Mouse (Mus musculus): ENCODE results near the gene Amt. TPM values are rescaled to one million over a fixed set of nuclear protein-coding genes. Genes with fewer than 3 reads are reported as not detected.

Gene Amt
- polyA plus RNA-seq, 1 experiment, result 84.2 TPM

- peaks cover 1% of the 10 kb centered on the region; the same call in 1 of the 2 replicates for H3K36me3 ChIP-seq (ENCODE audit: control insufficient read depth, insufficient read depth, low read length)
- H3K27ac ChIP-seq (ENCODE audit: insufficient read depth, low read depth, low read length), result no peak overlapping the region
- no peak for TF ChIP-seq POLR2A (IDR thresholded peaks at IDR 0.05; ENCODE audit: low read depth, low read length)
- TF ChIP-seq CTCF (conservative IDR thresholded peaks at IDR 0.05; ENCODE audit: insufficient read depth, insufficient read length, low read depth, low read length), result no peak
- no peaks in the 10 kb centered on the region for H3K27me3 ChIP-seq (replicated peaks; ENCODE audit: control insufficient read depth, insufficient read depth, low read length)
- 88% methylated on average over 4 of the region's 4 CpGs for WGBS
- peaks cover 26% of the 10 kb centered on the region; the same call in 1 of the 2 replicates for H3K4me1 ChIP-seq (ENCODE audit: control insufficient read depth, insufficient read depth, low read length)
- no peak overlapping the region for H3K4me3 ChIP-seq (ENCODE audit: insufficient read depth, low read depth, low read length)
- peak; percentile 18 for DNase-seq
These were observed 47.8 kb downstream of the Amt start for GRCm38 (mm10) chr9:108344471-108344870.

GRCm38 (mm10) chr9:108347024-108347423, 50.4 kb downstream of the Amt start:
- peak overlapping the region; percentile 87 for H3K4me3 ChIP-seq (ENCODE audit: insufficient read depth, low read depth, low read length)
- WGBS, result 2% methylated on average over 11 of the region's 11 CpGs
- H3K4me1 ChIP-seq (ENCODE audit: control insufficient read depth, insufficient read depth, low read length), result peaks cover 18% of the 10 kb centered on the region; the same call in 1 of the 2 replicates
- H3K27ac ChIP-seq (ENCODE audit: insufficient read depth, low read depth, low read length), result peak overlapping the region; percentile 91
- no peaks in the 10 kb centered on the region for H3K36me3 ChIP-seq (ENCODE audit: control insufficient read depth, insufficient read depth, low read length)
- TF ChIP-seq CTCF (conservative IDR thresholded peaks at IDR 0.05; ENCODE audit: insufficient read depth, insufficient read length, low read depth, low read length) (no peak), POLR2A (IDR thresholded peaks at IDR 0.05; ENCODE audit: low read depth, low read length) (no peak)
- no peak for DNase-seq
- H3K27me3 ChIP-seq (replicated peaks; ENCODE audit: control insufficient read depth, insufficient read depth, low read length), result no peaks in the 10 kb centered on the region

GRCm38 (mm10) chr9:108347540-108348289, 51.1 kb downstream of the Amt start, which contains the start of gene Usp4:
Gene Usp4 (plus strand): TSS chr9:108347853.
- under 1% methylated on average over 75 of the region's 75 CpGs for WGBS
- H3K36me3 ChIP-seq (ENCODE audit: control insufficient read depth, insufficient read depth, low read length), result 0 out of 2 replicates have a peak, but pooled peaks cover under 1% of the 10 kb centered on the region
- peaks cover 18% of the 10 kb centered on the region; the same call in 1 of the 2 replicates for H3K4me1 ChIP-seq (ENCODE audit: control insufficient read depth, insufficient read depth, low read length)
- H3K27me3 ChIP-seq (replicated peaks; ENCODE audit: control insufficient read depth, insufficient read depth, low read length), result no peaks in the 10 kb centered on the region
- peak; percentile 94 for DNase-seq
- peak within 1 kb of the TSS; percentile 91 for H3K27ac ChIP-seq (ENCODE audit: insufficient read depth, low read depth, low read length)
- H3K4me3 ChIP-seq (ENCODE audit: insufficient read depth, low read depth, low read length), result peak within 1 kb of the TSS; percentile 87
- TF ChIP-seq CTCF (conservative IDR thresholded peaks at IDR 0.05; ENCODE audit: insufficient read depth, insufficient read length, low read depth, low read length), result no peak
- TF ChIP-seq POLR2A (IDR thresholded peaks at IDR 0.05; ENCODE audit: low read depth, low read length), result peak; percentile 66

GRCm38 (mm10) chr9:108348290-108348680, 51.6 kb downstream of the Amt start:
- peak overlapping the region; percentile 87 for H3K4me3 ChIP-seq (ENCODE audit: insufficient read depth, low read depth, low read length)
- H3K36me3 ChIP-seq (ENCODE audit: control insufficient read depth, insufficient read depth, low read length), result peaks cover 3% of the 10 kb centered on the region; the same call in 1 of the 2 replicates
- under 1% methylated on average over 14 of the region's 14 CpGs for WGBS
- peaks cover 15% of the 10 kb centered on the region; the same call in 1 of the 2 replicates for H3K4me1 ChIP-seq (ENCODE audit: control insufficient read depth, insufficient read depth, low read length)
- no peaks in the 10 kb centered on the region for H3K27me3 ChIP-seq (replicated peaks; ENCODE audit: control insufficient read depth, insufficient read depth, low read length)
- H3K27ac ChIP-seq (ENCODE audit: insufficient read depth, low read depth, low read length), result no peak overlapping the region
- peak; percentile 27 for DNase-seq
- TF ChIP-seq CTCF (conservative IDR thresholded peaks at IDR 0.05; ENCODE audit: insufficient read depth, insufficient read length, low read depth, low read length) (no peak), POLR2A (IDR thresholded peaks at IDR 0.05; ENCODE audit: low read depth, low read length) (no peak)

- no peak overlapping the region for H3K27ac ChIP-seq (ENCODE audit: insufficient read depth, low read depth, low read length)
- DNase-seq, result no peak
- TF ChIP-seq POLR2A (IDR thresholded peaks at IDR 0.05; ENCODE audit: low read depth, low read length), result no peak
- no peak for TF ChIP-seq CTCF (conservative IDR thresholded peaks at IDR 0.05; ENCODE audit: insufficient read depth, insufficient read length, low read depth, low read length)
- WGBS, result 89% methylated on average over 4 of the region's 4 CpGs
- no peaks in the 10 kb centered on the region for H3K27me3 ChIP-seq (replicated peaks; ENCODE audit: control insufficient read depth, insufficient read depth, low read length)
- H3K4me1 ChIP-seq (ENCODE audit: control insufficient read depth, insufficient read depth, low read length), result peaks cover 5% of the 10 kb centered on the region; the same call in 1 of the 2 replicates
- H3K4me3 ChIP-seq (ENCODE audit: insufficient read depth, low read depth, low read length), result no peak overlapping the region
- peaks cover 4% of the 10 kb centered on the region; the same call in 1 of the 2 replicates for H3K36me3 ChIP-seq (ENCODE audit: control insufficient read depth, insufficient read depth, low read length)
These were observed 53.1 kb downstream of the Amt start for GRCm38 (mm10) chr9:108349727-108350126.

Other genes starting within 250 kb of the Amt start
- 14.0 and 16.0 TPM in 2 replicates for gene Gmppb, start 247.6 kb upstream of the Amt start, polyA plus RNA-seq (2012; rRNA removed)
- gene Amigo3, start 243.7 kb upstream of the Amt start, polyA plus RNA-seq (2012; rRNA removed), result 1.2 and 1.3 TPM in 2 replicates
- gene Mst1, start 216.4 kb upstream of the Amt start, polyA plus RNA-seq (2012; rRNA removed), result 0.31 and 0.39 TPM in 2 replicates
- gene Rnf123, start 213.5 kb upstream of the Amt start, polyA plus RNA-seq (2012; rRNA removed), result 92.1 and 106 TPM in 2 replicates
- gene Apeh, start 202.2 kb upstream of the Amt start, polyA plus RNA-seq (2012; rRNA removed), result 299 and 327 TPM in 2 replicates
- 0.15 and 0.17 TPM in 2 replicates for gene Bsn, start 106.5 kb upstream of the Amt start, polyA plus RNA-seq (2012; rRNA removed)
- 66.8 and 67.2 TPM in 2 replicates for gene Dag1, start 32.9 kb upstream of the Amt start, polyA plus RNA-seq (2012; rRNA removed)
- gene Nicn1, start 6.4 kb upstream of the Amt start, polyA plus RNA-seq (2012; rRNA removed), result 38.9 and 39.3 TPM in 2 replicates
- 125 and 179 TPM in 2 replicates for gene Rhoa, start 9.3 kb downstream of the Amt start, polyA plus RNA-seq (2012; rRNA removed)
- gene Tcta, start 9.3 kb downstream of the Amt start, polyA plus RNA-seq (2012; rRNA removed), result 53.0 and 55.3 TPM in 2 replicates
- 5,487 and 5,501 TPM in 2 replicates for gene Gpx1, start 42.0 kb downstream of the Amt start, polyA plus RNA-seq (2012; rRNA removed)
- 68.6 and 74.1 TPM in 2 replicates for gene Usp4, start 51.0 kb downstream of the Amt start, polyA plus RNA-seq (2012; rRNA removed)
- 0.22 and 0.50 TPM in 2 replicates for gene 1700102P08Rik, start 96.0 kb downstream of the Amt start, polyA plus RNA-seq (2012; rRNA removed)
- gene Ccdc36, start 131.6 kb downstream of the Amt start, polyA plus RNA-seq (2012; rRNA removed), result not detected in 2 replicates
- gene BC048562, start 139.6 kb downstream of the Amt start, polyA plus RNA-seq (2012; rRNA removed), result not detected in 2 replicates
- 26.0 and 33.5 TPM in 2 replicates for gene Ccdc71, start 163.7 kb downstream of the Amt start, polyA plus RNA-seq (2012; rRNA removed)
- gene Klhdc8b, start 164.7 kb downstream of the Amt start, polyA plus RNA-seq (2012; rRNA removed), result 35.0 and 35.8 TPM in 2 replicates
- 80.4 and 89.1 TPM in 2 replicates for gene Lamb2, start 182.9 kb downstream of the Amt start, polyA plus RNA-seq (2012; rRNA removed)
- 107 and 137 TPM in 2 replicates for gene Usp19, start 193.7 kb downstream of the Amt start, polyA plus RNA-seq (2012; rRNA removed)
- gene Qars, start 210.9 kb downstream of the Amt start, polyA plus RNA-seq (2012; rRNA removed), result 175 and 188 TPM in 2 replicates
- 76.3 and 85.5 TPM in 2 replicates for gene Qrich1, start 220.0 kb downstream of the Amt start, polyA plus RNA-seq (2012; rRNA removed)